Mouse (Mus musculus) liver, postnatal 0 days (tissue): ENCODE results near the gene St6gal1. TPM values are rescaled to one million over a fixed set of nuclear protein-coding genes. Genes with fewer than 3 reads are reported as not detected.

ENCODE experiments used
- ATAC-seq: fragments of 200-750 bp; cut with Nextera tagmentation; 2 replicates; pipeline ENCODE4 v1.8.0; 2017; ENCODE audit warnings: mild to moderate bottlenecking, moderate library complexity
- DNase-seq: peaks from one replicate; pipeline ENCODE4 v3.0.0-alpha.2; 2016
- H3K27ac ChIP-seq: fragments of 300-500 bp; sonication (generic); 2 replicates; pipeline ENCODE4 v1.5.1; 2014; ENCODE audit warnings: antibody characterized with exemption, moderate library complexity, mild to moderate bottlenecking, low read depth
- H3K27me3 ChIP-seq: fragments of 300-500 bp; sonication (generic); 2 replicates; pipeline ENCODE4 v1.6.1; 2014; ENCODE audit warnings: low read length, control low read depth, mixed read lengths; ENCODE audit not compliant: insufficient read depth
- H3K36me3 ChIP-seq: fragments of 300-500 bp; sonication (generic); replicated peaks from 2 replicates; pipeline ENCODE4 v1.6.1; 2014; ENCODE audit warnings: mild to moderate bottlenecking, control low read depth, low read length, moderate library complexity, mixed read lengths; ENCODE audit not compliant: insufficient read depth
- H3K4me1 ChIP-seq: fragments of 300-500 bp; sonication (generic); 2 replicates; pipeline ENCODE4 v1.6.1; 2014; ENCODE audit warnings: antibody characterized with exemption, mild to moderate bottlenecking, control low read depth; ENCODE audit not compliant: insufficient read depth
- H3K4me2 ChIP-seq: fragments of 300-500 bp; sonication (generic); 2 replicates; pipeline ENCODE4 v1.6.1; 2014; ENCODE audit warnings: low read depth, mild to moderate bottlenecking, low read length, moderate library complexity, mixed read lengths
- H3K4me3 ChIP-seq: fragments of 300-500 bp; sonication (generic); 2 replicates; pipeline ENCODE4 v1.5.1; 2014; ENCODE audit warnings: low read depth, low read length
- H3K9ac ChIP-seq: fragments of 300-500 bp; sonication (generic); replicated peaks from 2 replicates; pipeline ENCODE4 v1.6.1; 2014; ENCODE audit warnings: mild to moderate bottlenecking, moderate library complexity
- H3K9me3 ChIP-seq: fragments of 300-500 bp; sonication (generic); 2 replicates; pipeline ENCODE4 v1.6.1; 2016; ENCODE audit warnings: mild to moderate bottlenecking, control low read depth, low read length, mixed read lengths
- CTCF ChIP-seq: sonication (generic); IDR thresholded peaks from 2 replicates; pipeline ENCODE4 v1.5.1; 2016; ENCODE audit warnings: antibody characterized with exemption, low read depth
- EP300 ChIP-seq: IDR thresholded peaks from 2 replicates; pipeline ENCODE4 v1.6.1; 2016; ENCODE audit warnings: antibody characterized with exemption, low read depth, mild to moderate bottlenecking
- WGBS: fragments of 180-500 bp; shearing (Covaris S2); extraction: QIAGEN DNeasy Blood & Tissue Kit; methylation state at CpG from one replicate; pipeline ENCODE4 v1.1.7; 2014; ENCODE audit not compliant: insufficient replicate concordance; 5-methylcytosine and 5-hydroxymethylcytosine counted together
- polyA plus RNA-seq: library from polyadenylated mRNA; unstranded; fragments of >200 nt; fragmentation: Nextera tagmentation; extraction: Ambion mirVana; gene quantifications from 2 replicates; pipeline ENCODE4 v1.2.1, GENCODE M21; 2015

Gene St6gal1
- polyA plus RNA-seq, 1 experiment from 2014 or later, result 17.1 TPM

GRCm38 (mm10) chr16:23333875-23334551 is 109.5 kb downstream of the St6gal1 start:
- Histone ChIP-seq H3K9ac (no peak overlapping the region), H3K9me3 (no peaks in the 10 kb centered on the region), H3K27ac (0 out of 2 replicates have a peak overlapping the region, but pooled peaks have one; percentile 7), H3K4me3 (no peak overlapping the region), H3K36me3 (peaks cover 17% of the 10 kb centered on the region), H3K27me3 (no peaks in the 10 kb centered on the region), H3K4me1 (peaks cover 8% of the 10 kb centered on the region; the same call in 1 of the 2 replicates), H3K4me2 (no peak overlapping the region)
- peak; percentile 58 for ATAC-seq
- TF ChIP-seq EP300 (no peak), CTCF (no peak)
- WGBS, result 47% methylated on average over 6 of the region's 6 CpGs
- DNase-seq, result no peak

DNA sequence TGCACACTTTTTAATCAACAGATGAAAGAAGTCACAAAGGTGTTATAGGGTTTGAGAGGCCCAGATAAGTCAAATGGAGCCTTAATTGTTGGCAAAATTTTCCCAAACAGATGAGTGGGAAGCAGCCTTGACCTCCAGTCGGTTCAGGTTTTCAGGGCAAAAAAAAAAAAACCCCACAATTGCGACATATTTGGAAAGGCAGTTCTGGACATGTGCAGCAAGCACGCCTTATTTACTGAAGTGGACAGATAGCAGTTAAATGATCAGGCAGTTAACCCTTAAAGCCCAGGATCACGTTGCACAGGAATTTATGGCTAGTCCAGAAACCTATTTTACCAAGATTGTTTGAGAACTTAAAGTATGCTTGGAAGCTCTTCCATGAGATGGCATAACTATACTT is 112.8 kb downstream of the St6gal1 start:
- ATAC-seq (peak; percentile 79), DNase-seq (peak; percentile 37)
- peaks cover 8% of the 10 kb centered on the region; the same call in 1 of the 2 replicates for H3K4me1 ChIP-seq
- H3K27ac ChIP-seq, result peak overlapping the region; percentile 63
- H3K4me2 ChIP-seq, result no peak overlapping the region
- WGBS, result 38% methylated on average over 4 of the region's 4 CpGs
- H3K9me3 ChIP-seq, result no peaks in the 10 kb centered on the region
- H3K9ac ChIP-seq, result no peak overlapping the region
- TF ChIP-seq CTCF (no peak), EP300 (peak; percentile 79)
- peaks cover 20% of the 10 kb centered on the region for H3K36me3 ChIP-seq
- H3K27me3 ChIP-seq, result no peaks in the 10 kb centered on the region
- H3K4me3 ChIP-seq, result no peak overlapping the region

DNA sequence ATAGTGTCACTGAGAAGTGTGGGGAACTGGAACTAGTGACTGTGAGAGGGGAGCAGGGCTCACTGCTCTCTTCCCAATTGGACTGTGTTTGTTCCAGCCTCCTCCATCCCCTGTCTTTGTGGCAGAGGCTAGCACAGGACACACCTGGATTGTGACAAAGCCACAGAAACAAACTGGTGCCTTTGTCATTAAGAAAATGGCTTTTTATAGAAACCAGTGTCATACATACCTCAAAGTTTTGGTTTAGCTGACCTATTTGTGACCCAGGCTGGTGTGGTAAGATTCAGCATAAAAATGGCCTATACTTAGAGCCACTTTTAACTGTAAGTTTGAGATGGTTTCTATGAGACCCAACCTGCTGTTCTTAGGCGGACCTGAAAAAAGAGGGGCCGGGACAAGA is 116.7 kb downstream of the St6gal1 start:
- ATAC-seq, result no peak
- no peaks in the 10 kb centered on the region for H3K27me3 ChIP-seq
- peaks cover 27% of the 10 kb centered on the region for H3K36me3 ChIP-seq
- H3K4me3 ChIP-seq, result no peak overlapping the region
- no peak for TF ChIP-seq EP300
- WGBS, result 87% methylated on average over 2 of the region's 2 CpGs
- DNase-seq, result no peak
- no peaks in the 10 kb centered on the region for H3K9me3 ChIP-seq
- peaks cover 2% of the 10 kb centered on the region for H3K4me1 ChIP-seq
- H3K27ac ChIP-seq, result no peak overlapping the region
- no peak overlapping the region for H3K9ac ChIP-seq
- H3K4me2 ChIP-seq, result no peak overlapping the region

DNA sequence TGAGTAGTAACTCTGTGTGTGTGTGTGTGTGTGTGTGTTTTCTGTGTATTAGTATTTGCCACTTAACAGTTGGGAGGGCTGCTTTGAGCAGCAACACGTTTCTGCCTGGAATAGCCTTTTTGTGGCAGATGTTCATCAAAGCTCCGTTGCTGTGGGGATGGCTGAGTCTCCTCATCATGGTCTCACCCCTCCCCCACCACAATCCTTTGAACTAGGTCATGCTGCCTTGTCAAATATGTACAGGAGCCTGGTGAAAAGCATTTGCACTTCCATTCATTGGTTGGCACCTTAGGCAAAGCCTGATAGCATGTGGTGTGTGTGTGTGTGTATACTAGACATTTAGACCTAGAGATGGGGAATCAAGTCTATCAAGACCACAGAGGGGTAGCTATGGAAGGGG is 126.3 kb downstream of the St6gal1 start:
- H3K9me3 ChIP-seq, result no peaks in the 10 kb centered on the region

GRCm38 (mm10) chr16:23361031-23361430 is 136.5 kb downstream of the St6gal1 start:
- no peak overlapping the region for H3K4me2 ChIP-seq
- H3K36me3 ChIP-seq, result peaks cover 31% of the 10 kb centered on the region
- no peaks in the 10 kb centered on the region for H3K9me3 ChIP-seq
- H3K27me3 ChIP-seq, result no peaks in the 10 kb centered on the region
- H3K27ac ChIP-seq, result no peak overlapping the region
- WGBS, result 80% methylated on average over 4 of the region's 4 CpGs
- ATAC-seq (no peak), DNase-seq (no peak)
- H3K4me1 ChIP-seq, result no peaks in the 10 kb centered on the region
- no peak overlapping the region for H3K9ac ChIP-seq
- H3K4me3 ChIP-seq, result no peak overlapping the region
- TF ChIP-seq EP300, result no peak
- no peak for TF ChIP-seq CTCF

More for the DNA sequence above, 126.3 kb downstream of the St6gal1 start:
- Histone ChIP-seq H3K9ac (no peak overlapping the region), H3K4me2 (no peak overlapping the region), H3K4me3 (no peak overlapping the region), H3K27me3 (no peaks in the 10 kb centered on the region), H3K27ac (no peak overlapping the region), H3K36me3 (peaks cover 15% of the 10 kb centered on the region), H3K4me1 (peaks cover 18% of the 10 kb centered on the region)
- 32% methylated on average over 2 of the region's 2 CpGs for WGBS
- DNase-seq (peak; percentile 42), ATAC-seq (peak; percentile 85)
- no peak for TF ChIP-seq EP300
- no peak for TF ChIP-seq CTCF

- Histone ChIP-seq H3K27me3 (no peaks in the 10 kb centered on the region), H3K4me1 (no peaks in the 10 kb centered on the region), H3K36me3 (peaks cover 27% of the 10 kb centered on the region), H3K9me3 (no peaks in the 10 kb centered on the region), H3K9ac (no peak overlapping the region), H3K4me2 (no peak overlapping the region), H3K4me3 (no peak overlapping the region), H3K27ac (no peak overlapping the region)
- DNase-seq, result no peak
- no peak for TF ChIP-seq CTCF
- no peak for TF ChIP-seq EP300
- WGBS, result 76% methylated on average over 3 of the region's 3 CpGs
- ATAC-seq, result no peak
Measured at GRCm38 (mm10) chr16:23361434-23361970, 137.0 kb downstream of the St6gal1 start.
